Mouse (Mus musculus): Measurements from ENCODE around the gene Fstl4. TPM values are rescaled to one million over a fixed set of nuclear protein-coding genes. Genes with fewer than 3 reads are reported as not detected.

Fstl4 gene
- polyA plus RNA-seq, 1 experiment from 2014 or later: not detected

GRCm38 (mm10) chr11:53055896-53056295, 291.5 kb downstream of the Fstl4 start:
- Histone ChIP-seq H3K36me3 (replicated peaks; ENCODE audit: insufficient read depth, low read length) (no peaks in the 10 kb centered on the region), H3K27me3 (ENCODE audit: insufficient read depth, low read length) (no peaks in the 10 kb centered on the region), H3K4me2 (ENCODE audit: low read depth, low read length) (no peak overlapping the region), H3K4me1 (ENCODE audit: insufficient read depth) (no peaks in the 10 kb centered on the region), H3K4me3 (ENCODE audit: low read depth, low read length) (no peak overlapping the region), H3K27ac (ENCODE audit: low read depth) (no peak overlapping the region), H3K9ac (replicated peaks) (no peak overlapping the region), H3K9me3 (ENCODE audit: low read length) (no peaks in the 10 kb centered on the region)
- WGBS (ENCODE audit: insufficient replicate concordance): 80% methylated on average over 6 of the region's 6 CpGs
- no peak for ATAC-seq
- DNase-seq: no peak
- no peak for TF ChIP-seq EP300 (IDR thresholded peaks at IDR 0.05; ENCODE audit: low read depth)
- no peak for TF ChIP-seq CTCF (IDR thresholded peaks at IDR 0.05; ENCODE audit: low read depth)

- TF ChIP-seq EP300 (IDR thresholded peaks at IDR 0.05; ENCODE audit: low read depth) (no peak), CTCF (IDR thresholded peaks at IDR 0.05; ENCODE audit: low read depth) (no peak)
- H3K9ac ChIP-seq (replicated peaks): no peak overlapping the region
- no peak for ATAC-seq
- H3K27me3 ChIP-seq (ENCODE audit: insufficient read depth, low read length): no peaks in the 10 kb centered on the region
- no peak overlapping the region for H3K27ac ChIP-seq (ENCODE audit: low read depth)
- H3K36me3 ChIP-seq (replicated peaks; ENCODE audit: insufficient read depth, low read length): no peaks in the 10 kb centered on the region
- no peak overlapping the region for H3K4me2 ChIP-seq (ENCODE audit: low read depth, low read length)
- WGBS (ENCODE audit: insufficient replicate concordance): 67% methylated on average over 6 of the region's 6 CpGs
- no peak overlapping the region for H3K4me3 ChIP-seq (ENCODE audit: low read depth, low read length)
- no peak for DNase-seq
- no peaks in the 10 kb centered on the region for H3K9me3 ChIP-seq (ENCODE audit: low read length)
- no peaks in the 10 kb centered on the region for H3K4me1 ChIP-seq (ENCODE audit: insufficient read depth)
Observed at GRCm38 (mm10) chr11:53056781-53057180, 292.3 kb downstream of the Fstl4 start.

GRCm38 (mm10) chr11:53057821-53058553, 293.6 kb downstream of the Fstl4 start:
- TF ChIP-seq CTCF (IDR thresholded peaks at IDR 0.05; ENCODE audit: low read depth): no peak
- no peak for TF ChIP-seq EP300 (IDR thresholded peaks at IDR 0.05; ENCODE audit: low read depth)
- no peaks in the 10 kb centered on the region for H3K9me3 ChIP-seq (ENCODE audit: low read length)
- no peaks in the 10 kb centered on the region for H3K27me3 ChIP-seq (ENCODE audit: insufficient read depth, low read length)
- H3K27ac ChIP-seq (ENCODE audit: low read depth): no peak overlapping the region
- 51% methylated on average over 17 of the region's 17 CpGs for WGBS (ENCODE audit: insufficient replicate concordance)
- H3K36me3 ChIP-seq (replicated peaks; ENCODE audit: insufficient read depth, low read length): no peaks in the 10 kb centered on the region
- no peak overlapping the region for H3K4me3 ChIP-seq (ENCODE audit: low read depth, low read length)
- ATAC-seq (no peak), DNase-seq (no peak)
- H3K9ac ChIP-seq (replicated peaks): no peak overlapping the region
- no peaks in the 10 kb centered on the region for H3K4me1 ChIP-seq (ENCODE audit: insufficient read depth)
- no peak overlapping the region for H3K4me2 ChIP-seq (ENCODE audit: low read depth, low read length)

GRCm38 (mm10) chr11:53058557-53058956, 294.1 kb downstream of the Fstl4 start:
- Histone ChIP-seq H3K9ac (replicated peaks) (no peak overlapping the region), H3K4me1 (ENCODE audit: insufficient read depth) (no peaks in the 10 kb centered on the region), H3K4me3 (ENCODE audit: low read depth, low read length) (no peak overlapping the region), H3K9me3 (ENCODE audit: low read length) (no peaks in the 10 kb centered on the region), H3K4me2 (ENCODE audit: low read depth, low read length) (no peak overlapping the region), H3K27ac (ENCODE audit: low read depth) (no peak overlapping the region), H3K36me3 (replicated peaks; ENCODE audit: insufficient read depth, low read length) (no peaks in the 10 kb centered on the region), H3K27me3 (ENCODE audit: insufficient read depth, low read length) (no peaks in the 10 kb centered on the region)
- 16% methylated on average over 7 of the region's 7 CpGs for WGBS (ENCODE audit: insufficient replicate concordance)
- TF ChIP-seq CTCF (IDR thresholded peaks at IDR 0.05; ENCODE audit: low read depth) (no peak), EP300 (IDR thresholded peaks at IDR 0.05; ENCODE audit: low read depth) (no peak)
- no peak for ATAC-seq
- no peak for DNase-seq

- Histone ChIP-seq H3K4me1 (ENCODE audit: insufficient read depth) (no peaks in the 10 kb centered on the region), H3K4me2 (ENCODE audit: low read depth, low read length) (no peak overlapping the region), H3K27ac (ENCODE audit: low read depth) (no peak overlapping the region), H3K27me3 (ENCODE audit: insufficient read depth, low read length) (no peaks in the 10 kb centered on the region), H3K9me3 (ENCODE audit: low read length) (no peaks in the 10 kb centered on the region), H3K9ac (replicated peaks) (no peak overlapping the region), H3K4me3 (ENCODE audit: low read depth, low read length) (no peak overlapping the region), H3K36me3 (replicated peaks; ENCODE audit: insufficient read depth, low read length) (no peaks in the 10 kb centered on the region)
- DNase-seq (no peak), ATAC-seq (no peak)
- no peak for TF ChIP-seq CTCF (IDR thresholded peaks at IDR 0.05; ENCODE audit: low read depth)
- TF ChIP-seq EP300 (IDR thresholded peaks at IDR 0.05; ENCODE audit: low read depth): no peak
- 66% methylated on average over 14 of the region's 14 CpGs for WGBS (ENCODE audit: insufficient replicate concordance)
Observed at GRCm38 (mm10) chr11:53067699-53068478, 303.5 kb downstream of the Fstl4 start.

- H3K27ac ChIP-seq (ENCODE audit: low read depth): no peak overlapping the region
- TF ChIP-seq EP300 (IDR thresholded peaks at IDR 0.05; ENCODE audit: low read depth) (no peak), CTCF (IDR thresholded peaks at IDR 0.05; ENCODE audit: low read depth) (no peak)
- H3K4me1 ChIP-seq (ENCODE audit: insufficient read depth): no peaks in the 10 kb centered on the region
- H3K4me3 ChIP-seq (ENCODE audit: low read depth, low read length): no peak overlapping the region
- H3K9ac ChIP-seq (replicated peaks): no peak overlapping the region
- no peaks in the 10 kb centered on the region for H3K9me3 ChIP-seq (ENCODE audit: low read length)
- no peaks in the 10 kb centered on the region for H3K36me3 ChIP-seq (replicated peaks; ENCODE audit: insufficient read depth, low read length)
- H3K4me2 ChIP-seq (ENCODE audit: low read depth, low read length): no peak overlapping the region
- WGBS (ENCODE audit: insufficient replicate concordance): 67% methylated on average over 16 of the region's 16 CpGs
- DNase-seq (no peak), ATAC-seq (no peak)
- no peaks in the 10 kb centered on the region for H3K27me3 ChIP-seq (ENCODE audit: insufficient read depth, low read length)
Observed at GRCm38 (mm10) chr11:53068479-53069065, 304.1 kb downstream of the Fstl4 start.

Data from liver, postnatal 0 days (tissue).